Mouse (Mus musculus) A20 (cell line): ENCODE data around the gene Gpx3.
"Not testable (repeated sequence)": the region's sequence is repeated elsewhere in the genome, so short reads cannot be mapped to it uniquely, and the experiment has no call there.

ENCODE experiments used
- DNase-seq: peaks from one replicate; pipeline ENCODE4 v3.0.0-alpha.2; 2011; ENCODE audit warnings: low read depth, low spot score

The Gpx3 gene

DNA sequence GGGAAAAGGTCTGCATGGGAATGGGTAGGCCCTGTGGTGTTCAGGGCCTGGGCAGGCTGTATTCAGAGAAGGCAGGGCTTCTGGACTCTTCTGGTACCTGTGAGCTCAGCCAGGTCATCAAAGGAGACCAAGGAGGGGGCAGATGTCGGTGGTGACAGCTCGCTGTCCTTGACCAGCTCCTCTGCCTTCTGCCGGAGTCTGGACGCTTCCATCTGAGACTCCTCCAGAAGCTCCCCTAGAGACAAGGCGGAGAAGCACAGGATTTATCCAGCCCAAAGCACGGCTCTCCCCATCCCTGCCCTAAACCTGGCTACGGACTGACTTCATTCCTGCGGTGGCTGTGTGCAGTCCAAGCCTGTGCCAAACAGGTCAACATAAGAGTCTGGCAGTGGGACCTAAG is 37.2 kb downstream of the Gpx3 start:
- DNase-seq = no peak

DNA sequence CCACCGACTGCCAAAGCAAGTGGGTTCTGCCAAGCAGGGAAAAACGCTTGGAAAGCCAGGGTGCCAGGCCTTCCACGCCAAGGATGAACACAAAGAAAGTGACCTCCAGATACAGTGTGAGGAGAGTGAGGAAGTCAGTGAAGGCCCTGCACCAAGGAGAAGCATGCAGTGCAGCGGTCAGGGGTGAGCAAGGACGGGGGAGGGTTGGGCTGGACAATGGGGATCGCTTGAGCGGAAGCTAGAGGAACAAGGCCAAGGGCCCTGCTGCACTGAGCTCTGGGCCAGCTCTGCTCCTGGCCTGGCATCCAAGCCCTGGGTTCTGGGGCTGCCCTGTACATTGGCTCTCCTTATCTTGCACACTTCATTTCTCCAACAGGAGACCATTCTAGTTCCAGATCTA is 37.8 kb downstream of the Gpx3 start:
- no peak for DNase-seq

DNA sequence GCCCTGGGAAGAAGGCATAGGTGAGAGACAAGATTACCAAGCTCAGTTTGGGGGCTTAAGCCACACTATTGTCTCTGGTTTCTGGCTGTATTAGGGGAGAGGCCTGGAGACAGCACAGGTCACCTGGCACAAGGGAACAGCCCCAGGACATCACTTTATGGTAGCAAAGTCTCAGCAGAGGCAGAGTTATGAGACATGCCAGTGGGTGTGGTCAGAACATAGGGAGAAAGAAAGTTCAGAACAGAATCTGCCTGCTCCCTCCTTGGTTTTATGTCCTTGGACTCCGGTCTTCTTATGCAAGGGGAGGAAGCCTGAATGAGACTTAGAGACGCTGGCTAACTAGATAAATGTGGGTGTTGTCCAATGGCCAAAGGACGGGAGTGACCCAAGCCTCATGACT is 42.4 kb downstream of the Gpx3 start:
- DNase-seq = no peak

DNA sequence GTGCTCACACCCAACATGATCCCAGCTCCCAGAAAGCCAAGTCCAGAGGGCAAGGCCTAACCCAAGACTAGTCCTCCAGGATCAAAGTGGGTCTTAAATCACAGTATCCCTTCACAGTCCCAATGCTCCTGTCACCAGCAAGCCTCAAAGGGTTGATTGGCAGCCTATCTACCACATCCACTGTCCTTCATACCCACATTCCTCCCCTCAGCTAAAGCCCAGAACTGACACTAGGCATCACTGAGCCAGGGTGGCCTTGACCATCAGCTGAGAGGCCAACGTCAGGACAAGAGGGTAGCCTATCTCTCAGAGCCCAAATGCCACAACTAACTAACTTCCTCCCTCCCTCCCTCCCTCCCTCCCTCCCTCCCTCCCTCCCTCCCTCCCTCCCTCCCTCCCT is 47.5 kb downstream of the Gpx3 start:
- no peak for DNase-seq

DNA sequence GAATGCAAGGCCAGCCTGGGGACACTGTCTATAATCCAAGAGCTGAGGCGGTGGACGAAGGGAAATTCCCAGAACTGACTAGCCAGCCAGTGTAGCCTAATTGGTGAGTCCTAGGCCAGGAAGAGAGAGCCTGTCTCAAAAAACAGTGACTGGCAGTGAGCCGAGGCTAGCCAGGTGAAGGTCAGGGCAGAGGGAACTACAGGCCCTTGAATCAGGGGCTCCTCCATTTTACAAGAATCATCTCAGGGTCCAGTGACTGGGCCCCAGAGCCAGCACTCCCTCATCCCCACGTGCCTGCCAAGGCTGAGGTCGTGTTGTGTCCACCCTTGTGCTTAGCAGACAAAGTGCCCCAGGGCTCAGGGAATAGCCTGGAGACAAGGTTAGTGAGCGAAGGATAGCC is 48.4 kb downstream of the Gpx3 start:
- DNase-seq = no peak

DNA sequence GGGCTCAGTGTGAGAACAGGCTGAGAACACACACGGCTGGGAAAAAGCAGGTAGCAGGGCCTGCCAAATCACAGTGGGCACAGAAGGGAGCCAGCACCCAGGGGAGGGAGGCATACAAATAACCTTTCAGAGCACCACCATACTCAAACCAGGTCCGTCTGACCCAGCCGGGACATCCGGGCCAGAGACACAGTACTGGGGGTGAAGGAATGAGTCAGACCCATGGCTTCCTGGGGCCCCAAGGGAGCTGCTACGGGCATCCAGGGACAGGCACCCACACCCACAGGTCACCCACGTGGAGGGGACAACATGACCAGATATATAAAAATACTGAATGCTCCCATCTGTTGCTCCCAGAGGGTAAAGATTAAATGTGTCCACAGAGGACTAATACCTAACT is 50.4 kb downstream of the Gpx3 start:
- no peak for DNase-seq

DNA sequence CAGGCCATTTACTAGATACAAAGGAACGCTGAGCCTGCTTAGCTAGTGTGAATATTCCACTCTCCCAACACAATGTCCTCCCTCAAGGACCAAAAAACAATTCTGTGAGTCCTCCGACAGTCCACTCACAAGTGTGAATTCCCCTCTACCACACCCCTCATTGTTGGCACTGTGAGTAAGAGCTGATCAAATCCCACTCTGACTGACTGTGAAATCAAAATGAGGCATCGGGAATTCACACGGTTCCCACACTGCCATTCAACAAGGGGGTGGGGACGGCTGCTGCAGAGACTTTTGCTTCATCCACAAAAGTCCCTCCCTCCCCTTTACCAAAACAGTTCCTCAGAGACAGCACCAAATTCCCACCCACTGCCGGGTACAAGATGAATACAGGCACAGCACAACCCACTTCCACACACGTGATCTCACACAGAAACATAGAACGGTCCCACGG is 51.8 kb downstream of the Gpx3 start:
- no peak for DNase-seq

DNA sequence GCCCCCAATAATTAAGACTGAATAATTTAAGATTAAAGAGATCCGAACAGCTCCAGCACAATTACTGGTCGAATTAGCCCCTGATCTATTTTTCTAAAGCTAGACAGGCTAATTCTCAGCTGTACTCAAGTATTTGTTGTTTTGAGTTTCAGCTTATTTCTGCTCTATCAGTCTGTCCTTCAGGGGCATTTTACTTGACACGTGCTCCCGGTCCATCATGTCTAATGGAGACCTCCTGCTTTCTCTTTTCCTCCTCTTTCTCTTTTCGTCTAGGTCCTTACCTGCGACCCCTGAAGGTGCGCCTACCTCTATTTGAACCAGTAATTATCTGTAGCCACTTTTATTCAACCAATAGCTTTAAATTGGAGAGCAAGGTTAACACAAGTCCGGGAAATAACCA is 52.5 kb downstream of the Gpx3 start:
- no peak for DNase-seq

DNA sequence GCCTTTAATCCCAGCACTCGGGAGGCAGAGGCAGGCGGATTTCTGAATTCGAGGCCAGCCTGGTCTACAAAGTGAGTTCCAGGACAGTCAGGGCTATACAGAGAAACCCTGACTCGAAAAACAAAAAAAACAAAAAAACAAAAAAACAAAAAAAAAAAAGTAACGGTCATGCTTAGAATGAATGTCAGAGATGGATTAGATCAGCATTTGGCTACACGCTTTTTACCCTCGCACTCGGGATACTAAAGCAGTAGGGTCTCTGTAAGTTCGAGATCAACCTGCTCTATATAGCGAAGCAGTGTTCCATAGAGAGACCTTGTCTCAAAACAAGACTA is 53.1 kb downstream of the Gpx3 start:
- DNase-seq = not testable (repeated sequence)

DNA sequence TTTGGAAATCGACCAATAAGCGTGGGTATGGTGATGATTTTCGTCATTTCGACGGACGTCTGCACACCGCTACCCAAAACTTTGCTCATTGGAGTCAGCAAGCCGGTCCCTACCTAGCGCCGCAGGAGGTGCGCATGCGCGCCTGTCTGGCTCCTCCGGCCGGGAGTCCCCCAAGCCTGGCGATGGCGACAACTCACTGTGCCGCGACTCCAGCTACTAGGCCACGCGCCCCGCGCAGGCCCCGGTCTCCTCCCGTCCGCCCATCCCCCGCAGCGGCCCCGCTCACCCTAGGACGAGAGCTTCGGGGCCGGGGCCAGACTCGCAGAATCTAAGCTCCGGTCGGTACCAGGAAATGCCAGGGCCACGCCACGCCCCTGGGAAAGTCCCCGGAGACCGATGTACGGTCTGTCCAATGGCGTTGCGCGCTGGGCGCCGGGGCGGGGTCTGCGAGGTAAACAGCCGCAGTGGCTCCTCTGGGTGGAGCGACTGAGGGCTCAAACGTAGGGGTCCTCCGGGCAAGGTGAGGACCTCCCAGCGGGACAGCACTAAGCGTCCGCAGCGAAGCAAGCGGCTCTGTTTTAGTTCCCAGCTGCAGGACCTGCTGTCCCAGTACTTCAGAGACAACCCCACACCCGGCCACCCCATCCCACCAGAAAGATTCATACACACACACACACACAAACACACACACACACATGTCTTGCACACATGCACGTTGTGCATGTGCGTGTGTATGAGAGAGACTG is 53.7 kb downstream of the Gpx3 start:
- DNase-seq = peak; percentile 100

DNA sequence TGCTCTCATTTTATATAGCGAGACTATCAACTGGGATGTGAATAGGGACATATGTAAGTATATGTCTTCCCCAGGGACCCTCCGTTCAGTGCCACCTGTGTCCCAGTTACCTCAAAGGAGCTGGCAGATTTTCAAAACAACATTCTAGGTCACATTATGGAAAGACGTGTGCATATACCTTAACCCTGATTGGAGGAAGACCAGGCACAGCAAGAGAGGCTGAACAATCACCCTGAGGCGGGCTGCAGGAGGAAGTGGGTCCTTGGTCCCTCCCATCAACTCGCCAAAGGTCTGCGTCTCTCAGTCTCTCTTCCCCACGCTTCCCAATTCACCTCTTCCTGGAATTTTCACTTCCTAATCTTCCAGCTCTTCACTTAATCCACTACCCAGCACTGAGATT is 54.7 kb downstream of the Gpx3 start:
- DNase-seq = no peak

DNA sequence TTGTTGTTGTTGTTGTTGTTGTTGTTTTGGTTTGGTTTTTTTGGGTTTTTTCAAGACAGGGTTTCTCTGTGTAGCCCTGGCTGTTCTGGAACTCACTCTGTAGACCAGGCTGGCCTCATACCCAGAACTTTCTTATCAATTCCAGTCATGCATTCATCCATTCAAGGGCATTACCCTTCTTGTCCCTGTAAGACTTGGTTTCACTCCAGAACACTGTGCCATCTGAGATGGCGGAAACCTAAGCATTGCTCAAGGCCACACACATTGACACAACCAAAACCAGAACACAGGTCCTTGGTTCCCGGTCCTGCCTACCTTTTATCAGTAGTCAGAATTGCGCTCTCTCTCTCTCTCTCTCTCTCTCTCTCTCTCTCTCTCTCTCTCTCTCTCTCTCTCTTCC is 55.5 kb downstream of the Gpx3 start:
- DNase-seq = not testable (repeated sequence)

DNA sequence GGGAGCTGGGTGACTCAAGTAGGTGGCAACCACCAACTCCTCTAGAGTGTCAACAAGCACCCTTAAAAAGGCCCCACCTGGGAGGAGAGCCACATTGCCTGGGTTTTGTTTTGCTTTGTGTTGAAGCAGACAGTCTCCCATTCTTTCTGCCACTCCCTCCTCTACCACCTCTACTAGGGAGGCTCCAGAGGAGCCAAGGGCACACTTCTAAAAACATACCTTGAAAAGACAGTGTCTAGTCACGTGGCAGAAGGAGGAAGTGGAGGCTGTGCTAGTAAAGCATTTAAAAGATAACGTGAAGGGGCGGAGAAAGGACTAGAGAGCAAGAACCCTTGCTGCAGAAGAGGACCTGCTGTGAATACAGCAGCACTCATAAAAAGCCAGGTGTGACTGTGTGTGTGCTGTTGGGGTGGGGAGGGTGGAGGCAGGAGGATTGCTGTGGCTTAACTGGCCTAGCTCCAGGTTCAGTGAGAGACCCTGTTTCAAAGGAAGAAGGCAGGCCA is 56.4 kb downstream of the Gpx3 start:
- peak; percentile 78 for DNase-seq
